Mouse (Mus musculus) ES-Bruce4 (cell line): ENCODE measurements around the gene Cftr. TPM values are rescaled to one million over a fixed set of nuclear protein-coding genes. Genes with fewer than 3 reads are reported as not detected.

ENCODE experiments used
- H3K27ac ChIP-seq: 2 replicates; pipeline ENCODE4 v1.5.1; 2012; ENCODE audit warnings: low read length, inconsistent platforms; ENCODE audit not compliant: insufficient read depth
- H3K27me3 ChIP-seq: 2 replicates; pipeline ENCODE4 v1.6.1; 2012; ENCODE audit warnings: mild to moderate bottlenecking, low read length, inconsistent platforms; ENCODE audit not compliant: control insufficient read depth, poor library complexity, insufficient read depth, severe bottlenecking
- H3K36me3 ChIP-seq: 2 replicates; pipeline ENCODE4 v1.6.1; 2012; ENCODE audit warnings: inconsistent platforms, mild to moderate bottlenecking, low read length, moderate library complexity; ENCODE audit not compliant: control insufficient read depth, poor library complexity, insufficient read depth, severe bottlenecking
- H3K4me1 ChIP-seq: one replicate; pipeline ENCODE4 v1.8.1; 2011; ENCODE audit warnings: low read length; ENCODE audit not compliant: control insufficient read depth, insufficient read depth
- H3K4me3 ChIP-seq: 2 replicates; pipeline ENCODE4 v1.5.1; 2011; ENCODE audit warnings: low read depth, mild to moderate bottlenecking, low read length
- H3K9ac ChIP-seq: 2 replicates; pipeline ENCODE4 v1.6.1; 2012; ENCODE audit warnings: low read depth, mild to moderate bottlenecking, inconsistent platforms; ENCODE audit not compliant: poor library complexity, severe bottlenecking
- H3K9me3 ChIP-seq: replicated peaks from 2 replicates; pipeline ENCODE4 v1.6.1; 2012; ENCODE audit warnings: mild to moderate bottlenecking, low read length, inconsistent platforms; ENCODE audit not compliant: control insufficient read depth, poor library complexity, insufficient read depth, severe bottlenecking
- CTCF ChIP-seq: IDR thresholded peaks from one replicate; pipeline ENCODE4 v1.8.1; 2011; ENCODE audit warnings: low read depth, low read length
- EP300 ChIP-seq: IDR thresholded peaks from 2 replicates; pipeline ENCODE4 v1.6.1; 2011; ENCODE audit warnings: low read depth, low read length; ENCODE audit not compliant: insufficient read depth
- POLR2A ChIP-seq: IDR thresholded peaks from one replicate; pipeline ENCODE4 v1.8.1; 2011; ENCODE audit warnings: low read length; ENCODE audit not compliant: insufficient read depth
- polyA plus RNA-seq: library from polyadenylated mRNA; stranded (reverse); fragments of >200 nt; gene quantifications from 2 replicates; pipeline ENCODE4 v1.2.4, GENCODE M21; 2011; ENCODE audit warnings: low read depth; ENCODE audit not compliant: missing spikeins, insufficient read depth, insufficient read length

Cftr gene
- polyA plus RNA-seq, 1 experiment = not detected

GRCm38 (mm10) chr6:18369054-18369453, 198.6 kb downstream of the Cftr start:
- no peak overlapping the region for H3K27ac ChIP-seq
- no peaks in the 10 kb centered on the region for H3K9me3 ChIP-seq
- no peak overlapping the region for H3K4me3 ChIP-seq
- H3K9ac ChIP-seq = no peak overlapping the region
- TF ChIP-seq CTCF (no peak), EP300 (no peak), POLR2A (no peak)
- H3K4me1 ChIP-seq = no peaks in the 10 kb centered on the region
- no peaks in the 10 kb centered on the region for H3K36me3 ChIP-seq
- H3K27me3 ChIP-seq = no peaks in the 10 kb centered on the region

- Histone ChIP-seq H3K27me3 (no peaks in the 10 kb centered on the region), H3K27ac (no peak overlapping the region), H3K9me3 (no peaks in the 10 kb centered on the region), H3K4me3 (no peak overlapping the region), H3K4me1 (no peaks in the 10 kb centered on the region), H3K36me3 (no peaks in the 10 kb centered on the region), H3K9ac (no peak overlapping the region)
- TF ChIP-seq EP300 (no peak), CTCF (no peak), POLR2A (no peak)
These were observed 199.2 kb downstream of the Cftr start for GRCm38 (mm10) chr6:18369723-18370122.

Other genes with a start within 250 kb of the Cftr start
- gene Wnt2, start 140.1 kb upstream of the Cftr start, polyA plus RNA-seq = not detected in 2 replicates
- gene Asz1, start 61.6 kb upstream of the Cftr start, polyA plus RNA-seq = not detected in 2 replicates